Mouse (Mus musculus): ENCODE results near the gene Gm20831. TPM values are rescaled to one million over a fixed set of nuclear protein-coding genes. Genes with fewer than 3 reads are reported as not detected.
"Not testable (repeated sequence)": the region's sequence is repeated elsewhere in the genome, so short reads cannot be mapped to it uniquely, and the experiment has no call there.

Gene Gm20831
- total RNA-seq (2012; rRNA removed) (not detected in 2 replicates), total RNA-seq (2014; rRNA removed) (not detected in 2 replicates), polyA plus RNA-seq (2012; ENCODE audit: insufficient read length, low read depth) (not detected in 2 replicates)

GRCm38 (mm10) chrY:17874441-17874840 is at the start of gene Gm20831, which contains the start of gene Gm20772:
Gm20831 (plus strand) TSS chrY:17874741.
Gm20772 (plus strand) TSS chrY:17874741.
- in situ Hi-C loops (cut with MboI; ENCODE audit: low pct_ligation_motif_present, low pct_unique_long_range_greater_than_20kb, low sequenced_read_pairs); H3K9me3 ChIP-seq (replicated peaks; ENCODE audit: low read length); H3K27me3 ChIP-seq (replicated peaks); H3K4me2 ChIP-seq (ENCODE audit: insufficient read depth, low read depth, poor library complexity, severe bottlenecking); H3K36me3 ChIP-seq (replicated peaks in 1 of 2; ENCODE audit: control insufficient read depth in 1 of 2, insufficient read depth in 1 of 2, low read length in 1 of 2); H3K79me2 ChIP-seq (replicated peaks; ENCODE audit: control insufficient read depth, extremely low read depth, insufficient read depth, poor library complexity, severe bottlenecking); H3K9ac ChIP-seq (ENCODE audit: insufficient read depth, low read depth); DNase-seq (ENCODE audit: extremely low read depth); H3K4me3 ChIP-seq (replicated peaks in 1 of 3; ENCODE audit: low read depth in 2 of 3, low read length in 2 of 3, poor library complexity in 1 of 3); dilution Hi-C loops (cut with MboI; ENCODE audit: extremely low pct_ligation_motif_present, extremely low pct_unique_long_range_greater_than_20kb, low sequenced_read_pairs); H3K27ac ChIP-seq (ENCODE audit: insufficient read depth, low read depth); H3K4me1 ChIP-seq (ENCODE audit: control insufficient read depth in 1 of 2, insufficient read depth in 2 of 2): not testable (repeated sequence)

- H3K9me3 ChIP-seq (replicated peaks; ENCODE audit: low read length); DNase-seq (ENCODE audit: extremely low read depth); H3K27ac ChIP-seq (ENCODE audit: insufficient read depth, low read depth); H3K4me1 ChIP-seq (ENCODE audit: control insufficient read depth in 1 of 2, insufficient read depth in 2 of 2); H3K4me2 ChIP-seq (ENCODE audit: insufficient read depth, low read depth, poor library complexity, severe bottlenecking); H3K27me3 ChIP-seq (replicated peaks); H3K4me3 ChIP-seq (replicated peaks in 1 of 3; ENCODE audit: low read depth in 2 of 3, low read length in 2 of 3, poor library complexity in 1 of 3); H3K79me2 ChIP-seq (replicated peaks; ENCODE audit: control insufficient read depth, extremely low read depth, insufficient read depth, poor library complexity, severe bottlenecking); H3K9ac ChIP-seq (ENCODE audit: insufficient read depth, low read depth); H3K36me3 ChIP-seq (replicated peaks in 1 of 2; ENCODE audit: control insufficient read depth in 1 of 2, insufficient read depth in 1 of 2, low read length in 1 of 2); dilution Hi-C loops (cut with MboI; ENCODE audit: extremely low pct_ligation_motif_present, extremely low pct_unique_long_range_greater_than_20kb, low sequenced_read_pairs); in situ Hi-C loops (cut with MboI; ENCODE audit: low pct_ligation_motif_present, low pct_unique_long_range_greater_than_20kb, low sequenced_read_pairs): not testable (repeated sequence)
Measured at GRCm38 (mm10) chrY:17846166-17846565, 28.4 kb upstream of the Gm20831 start, which contains the start of gene Gm21904. Gm21904 (minus strand) TSS chrY:17846266.

DNA sequence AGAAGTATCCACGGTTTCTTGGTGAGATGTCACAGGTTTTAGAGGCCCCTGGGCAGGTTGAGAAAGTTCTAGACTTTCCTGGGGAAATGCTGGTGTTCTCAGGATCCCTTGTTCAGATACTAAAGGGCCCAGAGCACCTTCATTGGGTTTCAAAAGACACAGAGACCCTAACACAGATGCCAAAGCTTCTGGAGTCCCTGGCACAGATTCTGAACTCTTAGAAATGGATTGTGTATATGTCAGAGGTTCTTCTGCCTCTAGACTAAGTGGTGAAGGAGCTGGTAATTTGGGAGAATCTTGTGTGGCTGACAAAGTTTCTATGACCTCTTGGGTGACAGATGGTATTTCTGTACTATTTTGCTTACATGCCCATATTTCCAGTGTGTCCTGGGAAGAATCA is 62.7 kb downstream of the Gm20831 start, which contains the start of gene Srsy:
TSS of gene Srsy (minus strand) at position 101 of the 400 bp plus-strand sequence.
- H3K27ac ChIP-seq (ENCODE audit: insufficient read depth, low read depth); H3K79me2 ChIP-seq (replicated peaks; ENCODE audit: control insufficient read depth, extremely low read depth, insufficient read depth, poor library complexity, severe bottlenecking); H3K9ac ChIP-seq (ENCODE audit: insufficient read depth, low read depth); in situ Hi-C loops (cut with MboI; ENCODE audit: low pct_ligation_motif_present, low pct_unique_long_range_greater_than_20kb, low sequenced_read_pairs); H3K4me2 ChIP-seq (ENCODE audit: insufficient read depth, low read depth, poor library complexity, severe bottlenecking); H3K9me3 ChIP-seq (replicated peaks; ENCODE audit: low read length); H3K4me1 ChIP-seq (ENCODE audit: control insufficient read depth in 1 of 2, insufficient read depth in 2 of 2); H3K36me3 ChIP-seq (replicated peaks in 1 of 2; ENCODE audit: control insufficient read depth in 1 of 2, insufficient read depth in 1 of 2, low read length in 1 of 2); DNase-seq (ENCODE audit: extremely low read depth); dilution Hi-C loops (cut with MboI; ENCODE audit: extremely low pct_ligation_motif_present, extremely low pct_unique_long_range_greater_than_20kb, low sequenced_read_pairs); H3K4me3 ChIP-seq (replicated peaks in 1 of 3; ENCODE audit: low read depth in 2 of 3, low read length in 2 of 3, poor library complexity in 1 of 3); H3K27me3 ChIP-seq (replicated peaks): not testable (repeated sequence)

Other genes with a start within 250 kb of the Gm20831 start
- gene Gm21904, start 28.5 kb upstream of the Gm20831 start, total RNA-seq (2012; rRNA removed) = not detected in 2 replicates
- not detected in 2 replicates for gene Gm21904, start 28.5 kb upstream of the Gm20831 start, total RNA-seq (2014; rRNA removed)
- not detected in 2 replicates for gene Gm21904, start 28.5 kb upstream of the Gm20831 start, polyA plus RNA-seq (2012; ENCODE audit: insufficient read length, low read depth)
- gene Gm20772, start within 50 bp of the Gm20831 start, total RNA-seq (2012; rRNA removed) = not detected in 2 replicates
- not detected in 2 replicates for gene Gm20772, start within 50 bp of the Gm20831 start, total RNA-seq (2014; rRNA removed)
- not detected in 2 replicates for gene Gm20772, start within 50 bp of the Gm20831 start, polyA plus RNA-seq (2012; ENCODE audit: insufficient read length, low read depth)
- not detected in 2 replicates for gene Srsy, start 62.6 kb downstream of the Gm20831 start, total RNA-seq (2012; rRNA removed)
- gene Srsy, start 62.6 kb downstream of the Gm20831 start, total RNA-seq (2014; rRNA removed) = not detected in 2 replicates
- gene Srsy, start 62.6 kb downstream of the Gm20831 start, polyA plus RNA-seq (2012; ENCODE audit: insufficient read length, low read depth) = not detected in 2 replicates
- gene Gm21764, start 187.1 kb downstream of the Gm20831 start, total RNA-seq (2012; rRNA removed) = not detected in 2 replicates
- not detected in 2 replicates for gene Gm21764, start 187.1 kb downstream of the Gm20831 start, total RNA-seq (2014; rRNA removed)
- gene Gm21764, start 187.1 kb downstream of the Gm20831 start, polyA plus RNA-seq (2012; ENCODE audit: insufficient read length, low read depth) = not detected in 2 replicates
- gene Ssty1, start 214.4 kb downstream of the Gm20831 start, total RNA-seq (2012; rRNA removed) = not detected in 2 replicates
- gene Ssty1, start 214.4 kb downstream of the Gm20831 start, total RNA-seq (2014; rRNA removed) = not detected in 2 replicates
- gene Ssty1, start 214.4 kb downstream of the Gm20831 start, polyA plus RNA-seq (2012; ENCODE audit: insufficient read length, low read depth) = not detected in 2 replicates